Mouse (Mus musculus) retina, postnatal 7 days (tissue): ENCODE measurements around the gene Msl1.

Source experiments
- DNase-seq: peaks from one replicate; pipeline ENCODE4 v3.0.0-alpha.2; 2012; ENCODE audit warnings: low read depth, low spot score

The Msl1 gene

DNA sequence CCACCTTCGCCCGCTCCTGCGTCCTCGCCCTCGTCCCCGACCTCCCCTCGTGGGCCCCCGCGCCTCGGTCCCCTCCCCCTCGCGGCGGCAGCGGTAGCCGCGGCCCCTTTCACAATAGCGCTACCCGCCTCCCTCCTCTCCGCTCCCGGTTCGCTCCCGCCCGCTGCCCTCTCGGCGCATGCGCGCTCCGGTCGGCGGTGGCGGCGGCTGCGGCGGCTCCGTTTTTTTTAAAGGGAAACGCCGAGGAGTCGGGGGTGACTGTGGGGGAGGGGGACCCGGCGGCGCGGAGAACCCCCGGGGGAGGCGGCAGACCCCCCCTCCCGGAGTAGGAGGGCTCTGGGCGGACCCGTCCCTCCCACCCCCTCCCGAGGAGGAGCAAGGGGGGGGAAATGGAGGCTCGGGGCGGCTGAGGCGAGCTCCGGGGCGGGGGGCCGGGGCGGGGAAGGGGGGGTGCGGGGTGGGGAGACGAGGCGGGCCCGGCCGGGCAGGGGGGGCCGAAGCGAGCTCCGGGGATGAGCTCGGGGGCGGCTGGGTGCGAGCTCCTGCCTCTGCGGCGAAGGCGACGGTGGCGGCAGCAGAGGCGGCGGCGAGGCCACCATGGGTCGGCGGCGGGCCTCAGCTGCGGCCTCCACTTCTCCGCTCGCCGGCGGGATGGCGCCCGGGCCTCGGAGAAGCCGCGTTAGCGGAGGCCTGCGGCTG, at the start of gene Msl1:
Gene Msl1, plus strand, starts transcription at position 502 of the 699 bp plus-strand sequence.
- DNase-seq: peak; percentile 86

DNA sequence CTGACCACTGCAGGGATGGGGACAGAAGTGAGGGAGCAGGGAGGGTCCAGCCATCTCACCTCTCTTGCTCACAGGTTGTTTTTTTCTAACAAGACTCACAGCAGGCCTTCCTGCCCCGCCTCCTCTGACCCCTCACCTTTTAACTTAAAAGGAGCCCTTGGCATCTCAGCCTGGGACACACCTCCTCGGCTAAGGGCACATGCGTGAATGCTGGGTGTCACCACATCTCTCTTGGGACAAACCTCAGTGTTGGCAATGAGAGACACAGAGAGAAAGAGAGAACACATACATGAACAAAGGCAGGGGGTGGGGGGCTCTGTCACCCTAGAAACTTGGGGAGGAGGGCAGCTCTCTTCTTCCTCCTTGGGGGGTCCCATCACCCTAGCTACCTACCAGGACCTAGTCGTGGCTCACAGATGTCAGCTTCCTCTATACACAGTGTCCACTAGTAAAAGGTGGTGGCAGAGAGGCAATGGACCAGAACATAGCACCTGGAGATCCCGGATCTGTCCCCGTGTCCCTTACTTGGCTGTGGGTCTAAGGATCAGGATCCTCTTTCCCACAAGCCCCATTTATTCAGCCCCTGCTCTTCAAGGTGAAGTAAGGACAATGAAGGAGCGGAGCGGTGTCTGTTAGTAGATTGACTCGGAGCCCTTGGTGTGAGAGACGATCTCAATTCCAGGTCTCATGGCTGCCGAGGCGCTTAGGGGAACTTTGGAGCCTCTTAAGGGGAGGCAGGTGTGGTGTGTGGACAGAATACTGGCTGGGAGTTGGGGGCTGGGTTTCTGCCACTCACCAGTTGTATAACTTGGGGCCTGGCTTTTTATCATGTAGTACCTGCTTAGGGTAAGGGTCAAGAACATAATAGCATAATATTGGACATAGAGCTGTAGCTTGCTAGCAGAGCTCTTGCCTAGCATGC, 49.1 kb upstream of the Msl1 start:
- DNase-seq: no peak

DNA sequence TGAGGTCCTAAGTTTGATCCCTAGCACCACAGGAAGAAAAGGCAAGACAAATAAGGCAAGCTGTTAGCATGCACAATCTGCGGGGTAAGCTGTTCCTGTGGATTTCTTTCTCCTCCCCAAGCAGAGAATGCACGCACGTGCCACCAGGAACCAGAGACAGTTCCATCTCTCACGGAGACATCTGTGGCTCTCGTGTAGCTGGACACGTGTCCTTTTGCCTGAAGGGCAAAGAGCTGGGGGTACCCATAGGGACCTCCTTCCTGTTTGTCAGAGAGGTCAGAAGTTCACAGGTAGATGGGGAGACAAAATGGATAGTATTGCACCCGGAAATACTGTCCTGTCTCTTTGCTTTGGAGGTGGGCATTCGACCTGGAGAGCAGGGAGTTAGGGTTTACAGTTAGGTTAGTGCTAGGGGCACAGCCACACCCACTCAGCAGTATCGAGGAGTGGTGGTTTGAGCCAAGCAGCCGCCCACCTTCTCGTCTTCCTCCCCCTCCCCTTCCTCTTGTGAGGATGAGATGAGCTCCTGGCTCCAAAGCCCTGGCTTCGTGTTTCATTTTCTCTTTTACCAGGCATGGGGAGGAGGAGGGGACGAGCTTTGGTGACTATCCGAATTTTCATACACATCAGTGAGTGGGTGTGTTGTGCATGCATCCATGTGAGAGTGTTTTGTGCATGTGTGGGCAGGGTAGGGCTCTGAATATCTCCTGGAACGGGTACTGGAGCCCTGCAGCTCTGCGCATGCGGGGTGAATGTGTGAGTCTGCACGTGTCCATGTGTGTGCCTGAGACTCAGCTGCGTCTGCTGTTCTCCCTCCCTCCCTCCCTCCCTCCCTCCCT, 48.2 kb upstream of the Msl1 start:
- no peak for DNase-seq

DNA sequence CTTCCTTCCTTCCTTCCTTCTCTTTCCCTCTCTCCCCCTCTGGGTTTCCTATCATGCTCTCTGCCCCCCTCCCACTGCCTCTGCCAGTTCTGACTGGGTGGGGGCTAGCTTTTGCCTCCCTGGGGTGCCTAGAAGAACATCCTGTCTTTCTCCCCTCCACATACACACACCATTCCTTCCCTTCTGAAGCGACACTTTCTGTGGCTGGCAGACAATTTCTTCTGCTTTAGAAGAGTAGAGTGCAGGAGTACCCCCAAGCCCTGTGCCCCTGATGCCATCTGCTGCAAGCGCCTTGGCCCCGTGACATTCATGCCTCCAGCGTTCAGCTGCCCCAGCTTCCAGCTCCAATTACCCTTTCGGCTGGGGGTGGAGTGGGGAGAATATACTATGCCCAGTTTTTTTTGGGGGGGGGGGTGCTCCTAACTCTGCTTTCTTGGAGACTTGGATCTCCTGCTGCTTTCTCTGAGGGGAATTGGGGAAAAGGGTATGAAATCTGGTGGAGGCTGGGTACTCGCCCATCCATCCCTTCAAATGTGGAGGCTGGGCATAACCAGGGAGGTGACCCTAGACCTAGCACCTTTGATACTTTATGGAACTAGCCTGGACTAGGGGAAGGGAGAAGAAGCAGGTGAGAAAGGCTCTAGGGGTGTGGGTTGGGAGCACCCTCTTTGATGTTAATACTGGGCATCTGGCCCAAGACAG, 47.4 kb upstream of the Msl1 start:
- no peak for DNase-seq

DNA sequence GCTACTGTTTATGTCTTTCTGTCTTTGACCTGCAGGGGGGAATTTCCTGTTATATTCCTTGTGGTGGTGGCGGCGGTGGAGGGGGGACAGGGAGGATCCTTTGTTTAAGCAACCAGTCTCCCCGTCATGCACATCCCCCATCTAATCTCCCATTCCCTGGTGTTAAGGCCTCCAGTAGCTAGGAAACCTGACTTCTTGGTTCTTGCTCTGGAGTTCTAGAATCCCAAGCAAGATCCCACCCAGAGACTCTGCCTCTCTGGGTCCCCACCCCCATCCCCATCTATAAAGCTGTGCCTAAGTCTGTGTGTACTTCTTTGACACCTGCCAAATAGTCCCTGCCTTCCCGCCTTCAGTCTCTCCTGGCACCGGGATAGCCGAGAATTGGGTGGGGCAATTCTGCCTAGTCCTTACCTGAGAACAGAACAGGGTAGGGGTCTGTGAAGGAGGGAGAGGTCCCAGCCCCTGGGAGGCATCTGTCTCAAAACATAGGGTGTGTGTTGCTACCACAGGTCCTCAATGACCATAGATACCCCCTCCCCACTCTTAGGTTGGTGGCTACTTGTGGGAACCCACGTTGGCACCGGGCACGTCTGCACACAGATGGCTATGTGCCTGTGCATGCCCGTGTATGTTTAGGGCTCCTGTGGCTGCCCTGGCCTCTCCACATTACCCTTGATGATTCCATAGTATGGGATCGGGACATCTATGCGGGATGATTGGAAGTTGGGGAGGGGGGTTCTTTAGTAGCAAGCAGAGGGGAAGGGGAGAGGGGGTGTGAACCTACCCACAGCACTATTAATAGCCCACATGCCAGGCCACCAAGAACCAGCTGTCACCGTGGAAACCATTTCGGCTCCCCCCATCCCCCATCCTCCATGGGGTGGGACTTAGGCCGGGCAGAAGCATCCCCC, 46.6 kb upstream of the Msl1 start:
- no peak for DNase-seq

DNA sequence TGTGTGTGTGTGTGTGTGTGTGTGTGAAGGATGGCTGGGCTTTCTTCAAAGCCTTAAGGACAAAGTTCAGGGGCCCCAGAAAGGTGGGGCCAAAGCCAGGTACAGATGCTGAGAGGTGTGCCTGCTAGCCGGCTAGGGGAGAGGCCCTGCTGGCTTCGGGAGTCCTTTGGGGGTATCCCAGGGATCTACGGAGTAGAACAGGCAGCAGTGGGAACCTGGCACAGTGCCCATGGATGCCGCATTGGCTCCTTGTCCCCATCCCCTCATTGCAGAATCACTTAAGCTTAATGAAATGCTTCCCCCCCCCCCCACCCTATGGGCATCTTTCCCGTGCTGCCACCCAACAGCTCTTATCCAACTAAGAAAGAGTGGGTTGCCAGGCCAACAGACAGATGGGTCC, 45.6 kb upstream of the Msl1 start:
- DNase-seq: no peak

DNA sequence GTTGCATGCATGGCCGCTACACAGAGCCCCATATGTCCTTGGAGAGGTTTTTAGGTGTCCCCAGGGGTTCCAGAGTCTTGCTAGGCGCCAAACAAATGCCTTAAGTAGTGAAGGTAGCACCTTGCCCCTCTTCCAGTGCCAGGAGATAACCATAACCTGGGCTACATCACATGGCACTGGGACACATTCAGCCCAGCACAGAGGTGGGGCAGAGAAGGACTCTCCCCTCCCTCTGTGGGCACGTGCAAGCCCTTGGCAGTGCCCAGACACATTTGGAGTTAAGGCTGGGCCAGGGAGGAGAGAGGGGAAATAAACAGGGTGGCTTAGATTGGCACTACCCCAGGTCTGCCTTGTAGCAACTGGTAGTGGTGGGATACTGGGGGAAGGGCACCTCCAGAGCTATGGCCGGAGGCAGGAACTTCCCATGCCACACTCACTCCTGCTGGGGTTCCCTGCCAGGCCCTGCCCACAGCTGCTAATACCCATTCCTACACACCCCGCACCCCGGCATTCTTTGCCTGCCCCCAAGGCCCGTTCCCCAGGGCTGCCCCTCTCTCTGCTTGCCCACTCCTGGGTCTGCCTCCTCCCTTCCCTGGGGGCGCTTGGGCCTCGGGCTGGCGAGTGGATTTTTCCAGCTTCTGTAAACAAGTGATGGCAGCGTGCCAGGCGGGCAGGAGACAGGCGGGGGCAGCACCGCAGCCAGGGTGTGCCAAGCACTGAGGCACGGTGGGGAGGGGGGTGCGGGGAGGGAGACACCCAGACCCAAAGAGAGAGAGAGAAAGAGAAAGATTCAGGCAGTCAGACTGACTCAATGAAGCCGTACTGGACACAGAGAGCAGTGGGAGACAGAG, 44.7 kb upstream of the Msl1 start:
- DNase-seq: no peak

DNA sequence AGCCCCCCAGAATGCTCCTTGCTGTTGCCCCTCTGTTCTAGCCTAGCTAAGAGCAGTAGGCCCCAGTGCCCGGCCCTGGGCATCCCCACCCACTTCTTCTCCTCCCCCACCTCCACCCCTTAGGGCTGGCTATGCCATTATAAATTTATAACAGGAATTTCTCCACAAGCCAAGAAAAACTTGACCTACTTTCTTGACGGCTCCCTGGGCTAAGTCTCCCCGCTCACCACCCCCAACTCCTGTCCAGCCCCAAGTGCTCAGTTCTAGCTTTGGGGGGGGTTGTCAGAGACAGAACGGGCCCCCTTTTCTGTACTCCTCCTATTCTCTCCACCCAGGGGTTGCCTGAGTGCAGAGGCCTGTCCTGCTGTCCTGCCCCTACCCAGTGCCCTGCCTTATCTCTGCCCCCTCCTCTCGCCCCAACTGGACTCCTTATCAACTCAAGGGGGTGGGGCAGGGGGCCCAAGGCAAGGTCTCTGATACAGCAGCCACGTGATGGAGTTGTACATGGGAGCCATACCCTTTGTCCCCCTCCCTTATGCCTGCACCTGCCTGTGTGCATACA, 44.0 kb upstream of the Msl1 start:
- DNase-seq: no peak

DNA sequence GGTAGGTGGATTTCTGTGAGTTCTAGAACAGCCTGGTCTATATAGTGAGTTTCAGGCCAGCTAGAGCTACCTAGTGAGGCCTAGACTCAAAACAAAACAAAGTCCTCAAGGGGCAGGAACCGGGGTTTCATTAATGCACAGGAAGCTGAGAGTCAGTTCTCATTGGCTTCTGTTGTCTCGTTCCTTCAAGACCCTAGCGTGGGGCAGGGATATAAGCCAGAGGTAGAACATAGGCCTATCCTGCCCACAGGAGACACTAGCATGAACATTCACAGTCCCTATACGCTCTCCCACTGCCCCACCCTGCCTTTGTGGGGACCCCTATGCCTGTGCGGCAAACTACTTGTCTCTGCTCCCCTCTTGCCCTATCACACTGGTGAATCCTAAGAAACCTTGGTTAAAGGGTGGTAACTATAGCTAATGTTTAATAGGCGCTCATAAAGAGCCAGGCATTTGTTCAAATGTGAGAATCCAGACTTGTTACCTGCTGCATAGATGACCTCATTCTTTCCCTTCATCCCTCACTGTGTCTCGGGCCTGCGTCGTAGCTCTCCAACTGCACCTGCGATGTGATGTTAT, 42.7 kb upstream of the Msl1 start:
- DNase-seq: no peak

DNA sequence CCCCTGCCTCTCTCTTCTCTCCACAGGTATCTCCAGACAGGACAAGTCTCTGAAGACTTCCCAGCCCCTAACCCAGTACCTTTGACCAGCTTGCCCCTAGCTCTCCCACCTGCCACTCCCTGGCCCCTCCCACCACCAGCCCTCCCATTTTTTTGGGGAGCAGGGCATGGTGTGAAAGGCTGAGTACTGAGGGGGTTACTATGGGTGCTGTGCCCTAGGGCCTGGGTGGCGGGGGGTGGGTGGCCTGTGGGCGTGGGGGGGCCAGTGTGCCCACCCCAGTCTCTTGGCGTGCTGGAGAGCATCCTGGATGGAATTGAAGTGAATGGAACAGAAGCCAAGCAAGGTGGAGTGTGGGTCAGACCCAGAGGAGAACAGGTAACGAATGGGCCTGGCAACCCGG, 42.1 kb upstream of the Msl1 start:
- DNase-seq: no peak

DNA sequence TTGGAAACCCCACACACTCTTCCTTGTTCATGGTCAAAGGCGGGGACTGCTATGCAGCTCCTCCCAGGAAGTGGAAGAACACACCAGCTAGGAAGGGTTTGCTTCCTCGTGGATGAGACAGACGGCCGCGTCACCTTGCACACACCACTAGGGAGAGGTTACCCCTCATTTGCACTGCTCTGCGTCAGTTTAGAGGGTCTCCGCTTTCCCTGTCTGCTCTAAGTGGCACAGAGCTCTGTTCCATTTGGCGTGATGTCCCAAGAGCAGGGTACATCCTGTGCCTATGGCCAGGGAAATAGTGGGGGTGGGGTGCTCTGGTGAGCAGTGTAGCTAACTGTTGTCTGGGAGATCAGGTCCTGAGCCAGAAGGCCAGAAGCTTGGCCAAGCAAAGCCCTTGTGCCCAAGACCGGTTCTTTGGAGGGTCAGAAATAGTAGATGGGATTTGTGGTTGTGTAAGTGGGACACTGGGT, 41.1 kb upstream of the Msl1 start:
- no peak for DNase-seq

DNA sequence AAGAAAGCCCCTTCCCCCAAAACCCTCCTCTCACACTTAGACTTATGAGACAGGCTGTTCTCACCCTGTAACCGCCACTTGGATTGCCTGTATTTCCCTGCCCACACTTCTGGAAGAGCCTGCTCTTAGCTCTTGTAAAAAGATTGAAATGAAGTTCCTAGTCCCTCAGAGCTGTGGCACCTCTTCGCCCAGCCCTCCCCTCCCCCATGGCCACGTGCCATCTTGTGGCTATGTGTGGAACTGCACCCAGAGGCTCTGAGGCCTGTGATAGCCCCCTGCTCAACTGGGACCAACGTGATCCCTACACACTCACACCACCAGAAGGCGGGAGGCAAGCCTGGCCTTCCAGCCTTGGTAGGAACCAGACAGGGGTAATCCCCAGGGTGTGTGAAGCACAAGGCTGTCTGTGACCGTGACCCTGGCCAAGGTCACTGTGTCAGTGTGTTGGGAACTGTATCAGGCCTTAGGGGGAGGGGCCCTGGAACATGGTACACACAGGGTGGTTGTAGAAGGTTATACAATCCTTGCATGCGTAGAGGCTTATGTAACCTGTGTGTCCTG, 40.6 kb upstream of the Msl1 start:
- DNase-seq: peak; percentile 76

DNA sequence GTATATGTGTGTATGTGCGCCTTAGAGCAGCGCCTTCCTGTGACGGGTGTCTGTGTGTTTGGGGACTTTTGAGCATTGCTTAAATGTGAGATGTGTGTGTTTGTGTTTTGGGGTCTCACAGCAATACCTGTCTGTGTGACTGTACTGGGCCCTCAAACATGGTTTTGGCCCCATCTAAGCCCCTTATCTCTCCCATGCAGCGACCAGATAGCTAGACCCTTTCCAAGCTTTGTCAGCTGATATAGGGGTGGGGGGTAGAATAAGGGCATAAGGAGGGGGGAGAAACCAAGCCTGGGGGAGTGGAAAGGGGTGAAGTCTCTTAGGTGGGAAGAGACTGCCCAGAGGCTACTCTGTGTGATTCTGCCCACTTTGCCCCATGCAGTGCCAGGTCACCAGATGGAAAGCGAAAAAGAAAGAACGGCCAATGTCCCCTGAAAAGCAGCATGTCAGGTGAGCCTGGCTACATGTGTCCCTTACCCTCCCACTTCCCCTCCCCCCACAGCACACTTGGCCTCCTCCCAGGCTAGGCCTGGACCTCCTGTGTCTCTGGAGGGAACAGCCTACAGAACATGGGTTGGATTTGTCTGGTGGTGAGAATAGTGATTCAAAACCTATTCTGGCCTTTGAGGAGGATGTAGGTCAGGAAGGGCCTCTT, 39.5 kb upstream of the Msl1 start:
- no peak for DNase-seq

DNA sequence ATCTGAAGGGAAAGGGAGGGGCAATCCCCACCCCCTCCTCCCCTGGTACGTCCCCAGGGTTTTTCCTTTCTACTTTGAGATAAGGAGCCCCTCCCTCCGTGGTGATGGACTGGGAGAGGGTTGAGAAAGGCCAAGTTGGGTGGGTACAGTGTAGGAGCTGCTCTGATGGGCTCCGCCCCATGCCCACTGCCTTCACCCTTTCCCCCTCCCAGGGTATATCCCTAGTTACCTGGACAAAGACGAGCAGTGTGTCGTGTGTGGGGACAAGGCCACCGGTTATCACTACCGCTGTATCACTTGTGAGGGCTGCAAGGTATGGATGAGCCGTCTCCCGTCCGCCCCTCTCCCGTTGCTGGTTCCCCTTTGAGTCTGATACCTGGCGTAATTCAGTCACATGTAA, 38.6 kb upstream of the Msl1 start:
- no peak for DNase-seq

DNA sequence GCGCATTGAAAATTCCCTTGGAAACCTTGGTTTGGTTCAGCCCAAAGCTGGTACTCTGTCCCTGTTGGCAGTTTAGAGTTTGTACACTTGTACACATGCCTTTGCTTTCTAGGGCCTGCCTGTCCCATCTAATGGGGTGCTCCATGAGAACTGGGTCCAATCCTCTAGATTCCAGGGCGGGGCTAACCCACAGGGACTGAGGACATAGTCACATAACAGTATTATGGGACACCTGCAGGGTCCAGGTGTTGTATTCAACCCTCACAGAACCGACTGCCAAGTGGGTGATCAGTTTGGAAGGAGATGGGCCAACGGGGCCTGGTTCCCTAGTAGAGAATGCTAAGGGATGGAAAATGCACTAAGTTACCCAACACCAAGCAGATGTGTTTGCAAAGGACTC, 33.4 kb upstream of the Msl1 start:
- DNase-seq: no peak

DNA sequence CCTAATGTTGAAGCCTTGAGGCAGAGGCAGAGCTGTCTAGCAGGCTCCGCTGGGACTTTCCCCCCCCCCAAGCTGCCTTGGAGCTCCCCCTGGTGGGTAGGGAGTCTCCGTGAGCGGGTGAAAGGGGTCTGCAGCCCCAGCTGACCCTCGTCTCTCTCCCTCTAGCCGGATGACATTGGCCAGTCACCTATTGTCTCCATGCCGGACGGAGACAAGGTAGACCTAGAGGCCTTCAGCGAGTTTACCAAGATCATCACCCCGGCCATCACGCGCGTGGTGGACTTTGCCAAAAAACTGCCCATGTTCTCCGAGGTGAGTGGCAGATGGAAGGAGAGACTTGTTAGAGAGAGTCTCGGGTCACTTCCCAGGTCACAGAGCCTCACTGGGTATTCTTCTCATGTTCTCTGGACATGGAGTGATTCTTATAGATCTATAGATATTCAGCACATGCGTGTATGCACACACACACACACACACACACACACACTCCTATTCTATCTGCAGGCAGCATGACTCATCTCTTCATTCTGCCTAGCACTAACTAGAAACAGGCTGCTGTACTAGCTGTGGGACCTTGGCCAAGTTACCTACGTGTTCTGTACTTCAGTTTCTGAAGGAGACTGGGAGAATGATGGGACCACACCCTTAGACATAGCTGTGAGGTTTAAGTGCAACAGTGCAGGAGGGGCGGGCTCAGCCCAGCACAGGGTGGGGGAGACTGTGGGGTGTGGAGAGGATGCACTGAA, 32.4 kb upstream of the Msl1 start:
- no peak for DNase-seq

DNA sequence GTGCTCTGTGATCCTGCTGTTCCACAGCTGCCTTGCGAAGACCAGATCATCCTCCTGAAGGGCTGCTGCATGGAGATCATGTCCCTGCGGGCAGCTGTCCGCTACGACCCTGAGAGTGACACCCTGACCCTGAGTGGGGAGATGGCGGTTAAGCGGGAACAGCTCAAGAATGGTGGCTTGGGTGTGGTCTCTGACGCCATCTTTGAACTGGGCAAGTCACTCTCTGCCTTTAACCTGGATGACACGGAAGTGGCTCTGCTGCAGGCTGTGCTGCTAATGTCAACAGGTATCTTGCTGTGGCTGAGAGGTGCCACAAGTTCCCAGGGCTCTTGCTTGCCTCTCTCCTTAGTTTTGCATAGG, 31.8 kb upstream of the Msl1 start:
- DNase-seq: no peak
